Mouse (Mus musculus): ENCODE measurements around the gene Rbms3. TPM values are rescaled to one million over a fixed set of nuclear protein-coding genes. Genes with fewer than 3 reads are reported as not detected.

Gene Rbms3
- polyA plus RNA-seq, 1 experiment: 1.6 TPM

- Histone ChIP-seq H3K4me1 (ENCODE audit: control insufficient read depth, insufficient read depth, low read length) (no peaks in the 10 kb centered on the region), H3K4me3 (replicated peaks; ENCODE audit: control insufficient read depth, low read depth, low read length) (no peak overlapping the region), H3K27ac (ENCODE audit: control insufficient read depth, insufficient read depth, low read depth, low read length, poor library complexity) (peak overlapping the region; percentile 71; the same call in 1 of the 2 replicates)
- TF ChIP-seq POLR2A (IDR thresholded peaks at IDR 0.05; ENCODE audit: borderline replicate concordance, control insufficient read depth, low read depth, low read length): no peak
- TF ChIP-seq CTCF (IDR thresholded peaks at IDR 0.05; ENCODE audit: control insufficient read depth, insufficient read depth, low read length): no peak
- WGBS: 47% methylated on average over 2 of the region's 2 CpGs
Measured at GRCm38 (mm10) chr9:116873976-116874320, 755.8 kb downstream of the Rbms3 start.

- Histone ChIP-seq H3K4me1 (ENCODE audit: control insufficient read depth, insufficient read depth, low read length) (no peaks in the 10 kb centered on the region), H3K4me3 (replicated peaks; ENCODE audit: control insufficient read depth, low read depth, low read length) (peak overlapping the region; percentile 28), H3K27ac (ENCODE audit: control insufficient read depth, insufficient read depth, low read depth, low read length, poor library complexity) (peak overlapping the region; percentile 71)
- TF ChIP-seq POLR2A (IDR thresholded peaks at IDR 0.05; ENCODE audit: borderline replicate concordance, control insufficient read depth, low read depth, low read length) (no peak), CTCF (IDR thresholded peaks at IDR 0.05; ENCODE audit: control insufficient read depth, insufficient read depth, low read length) (no peak)
- WGBS: 43% methylated on average over 30 of the region's 30 CpGs
Measured at GRCm38 (mm10) chr9:116873033-116873975, 756.4 kb downstream of the Rbms3 start.

- Histone ChIP-seq H3K4me1 (ENCODE audit: control insufficient read depth, insufficient read depth, low read length) (no peaks in the 10 kb centered on the region), H3K27ac (ENCODE audit: control insufficient read depth, insufficient read depth, low read depth, low read length, poor library complexity) (no peak overlapping the region), H3K4me3 (replicated peaks; ENCODE audit: control insufficient read depth, low read depth, low read length) (no peak overlapping the region)
- 69% methylated on average over 6 of the region's 6 CpGs for WGBS
- no peak for TF ChIP-seq CTCF (IDR thresholded peaks at IDR 0.05; ENCODE audit: control insufficient read depth, insufficient read depth, low read length)
- no peak for TF ChIP-seq POLR2A (IDR thresholded peaks at IDR 0.05; ENCODE audit: borderline replicate concordance, control insufficient read depth, low read depth, low read length)
Measured at GRCm38 (mm10) chr9:116872346-116872745, 757.4 kb downstream of the Rbms3 start.

GRCm38 (mm10) chr9:116871576-116871975, 758.1 kb downstream of the Rbms3 start:
- 90% methylated on average over 5 of the region's 5 CpGs for WGBS
- TF ChIP-seq POLR2A (IDR thresholded peaks at IDR 0.05; ENCODE audit: borderline replicate concordance, control insufficient read depth, low read depth, low read length) (no peak), CTCF (IDR thresholded peaks at IDR 0.05; ENCODE audit: control insufficient read depth, insufficient read depth, low read length) (no peak)
- Histone ChIP-seq H3K27ac (ENCODE audit: control insufficient read depth, insufficient read depth, low read depth, low read length, poor library complexity) (no peak overlapping the region), H3K4me1 (ENCODE audit: control insufficient read depth, insufficient read depth, low read length) (no peaks in the 10 kb centered on the region), H3K4me3 (replicated peaks; ENCODE audit: control insufficient read depth, low read depth, low read length) (no peak overlapping the region)

- WGBS: 82% methylated on average over 7 of the region's 7 CpGs
- Histone ChIP-seq H3K4me1 (ENCODE audit: control insufficient read depth, insufficient read depth, low read length) (no peaks in the 10 kb centered on the region), H3K27ac (ENCODE audit: control insufficient read depth, insufficient read depth, low read depth, low read length, poor library complexity) (no peak overlapping the region), H3K4me3 (replicated peaks; ENCODE audit: control insufficient read depth, low read depth, low read length) (no peak overlapping the region)
- no peak for TF ChIP-seq POLR2A (IDR thresholded peaks at IDR 0.05; ENCODE audit: borderline replicate concordance, control insufficient read depth, low read depth, low read length)
- no peak for TF ChIP-seq CTCF (IDR thresholded peaks at IDR 0.05; ENCODE audit: control insufficient read depth, insufficient read depth, low read length)
Measured at GRCm38 (mm10) chr9:116866060-116866459, 763.7 kb downstream of the Rbms3 start.

GRCm38 (mm10) chr9:116863626-116864025, 766.1 kb downstream of the Rbms3 start:
- no peak for TF ChIP-seq POLR2A (IDR thresholded peaks at IDR 0.05; ENCODE audit: borderline replicate concordance, control insufficient read depth, low read depth, low read length)
- no peak for TF ChIP-seq CTCF (IDR thresholded peaks at IDR 0.05; ENCODE audit: control insufficient read depth, insufficient read depth, low read length)
- H3K4me3 ChIP-seq (replicated peaks; ENCODE audit: control insufficient read depth, low read depth, low read length): no peak overlapping the region
- no peak overlapping the region for H3K27ac ChIP-seq (ENCODE audit: control insufficient read depth, insufficient read depth, low read depth, low read length, poor library complexity)
- 78% methylated on average over 4 of the region's 4 CpGs for WGBS
- H3K4me1 ChIP-seq (ENCODE audit: control insufficient read depth, insufficient read depth, low read length): no peaks in the 10 kb centered on the region

- no peak for TF ChIP-seq CTCF (IDR thresholded peaks at IDR 0.05; ENCODE audit: control insufficient read depth, insufficient read depth, low read length)
- TF ChIP-seq POLR2A (IDR thresholded peaks at IDR 0.05; ENCODE audit: borderline replicate concordance, control insufficient read depth, low read depth, low read length): no peak
- Histone ChIP-seq H3K27ac (ENCODE audit: control insufficient read depth, insufficient read depth, low read depth, low read length, poor library complexity) (no peak overlapping the region), H3K4me3 (replicated peaks; ENCODE audit: control insufficient read depth, low read depth, low read length) (no peak overlapping the region), H3K4me1 (ENCODE audit: control insufficient read depth, insufficient read depth, low read length) (no peaks in the 10 kb centered on the region)
- WGBS: 83% methylated on average over 3 of the region's 3 CpGs
Measured at GRCm38 (mm10) chr9:116862341-116862740, 767.4 kb downstream of the Rbms3 start.

GRCm38 (mm10) chr9:116857861-116858595, 771.7 kb downstream of the Rbms3 start:
- TF ChIP-seq CTCF (IDR thresholded peaks at IDR 0.05; ENCODE audit: control insufficient read depth, insufficient read depth, low read length) (no peak), POLR2A (IDR thresholded peaks at IDR 0.05; ENCODE audit: borderline replicate concordance, control insufficient read depth, low read depth, low read length) (no peak)
- Histone ChIP-seq H3K27ac (ENCODE audit: control insufficient read depth, insufficient read depth, low read depth, low read length, poor library complexity) (no peak overlapping the region), H3K4me3 (replicated peaks; ENCODE audit: control insufficient read depth, low read depth, low read length) (no peak overlapping the region), H3K4me1 (ENCODE audit: control insufficient read depth, insufficient read depth, low read length) (no peaks in the 10 kb centered on the region)
- 77% methylated on average over 6 of the region's 6 CpGs for WGBS

All from bone marrow, adult 2 months (tissue).